Mouse (Mus musculus) heart, embryonic 12.5 days (tissue): Measurements from ENCODE around the gene Rasa3. TPM values are rescaled to one million over a fixed set of nuclear protein-coding genes. Genes with fewer than 3 reads are reported as not detected.

ENCODE experiments used
- ATAC-seq: fragments of 200-750 bp; cut with Nextera tagmentation; 2 replicates; pipeline ENCODE4 v1.8.0; 2017; ENCODE audit warnings: moderate TSS enrichment, moderate library complexity; ENCODE audit not compliant: insufficient number of reproducible peaks, low FRiP score
- H3K27ac ChIP-seq: fragments of 300-500 bp; sonication (generic); 2 replicates; pipeline ENCODE4 v1.5.1; 2016; ENCODE audit warnings: mild to moderate bottlenecking, moderate library complexity; ENCODE audit not compliant: poor library complexity, severe bottlenecking
- H3K27me3 ChIP-seq: fragments of 300-500 bp; sonication (generic); replicated peaks from 2 replicates; pipeline ENCODE4 v1.6.1; 2016; ENCODE audit warnings: mild to moderate bottlenecking, moderate library complexity
- H3K36me3 ChIP-seq: fragments of 300-500 bp; sonication (generic); 2 replicates; pipeline ENCODE4 v1.6.1; 2016; ENCODE audit warnings: mild to moderate bottlenecking, moderate library complexity
- H3K4me1 ChIP-seq: fragments of 300-500 bp; sonication (generic); replicated peaks from 2 replicates; pipeline ENCODE4 v1.6.1; 2016; ENCODE audit warnings: mild to moderate bottlenecking
- H3K4me2 ChIP-seq: fragments of 300-500 bp; sonication (generic); 2 replicates; pipeline ENCODE4 v1.6.1; 2016; ENCODE audit warnings: mild to moderate bottlenecking, moderate library complexity
- H3K4me3 ChIP-seq: fragments of 300-500 bp; sonication (generic); 2 replicates; pipeline ENCODE4 v1.5.1; 2016; ENCODE audit warnings: mild to moderate bottlenecking
- H3K9ac ChIP-seq: fragments of 300-500 bp; sonication (generic); 2 replicates; pipeline ENCODE4 v1.6.1; 2016; ENCODE audit warnings: mild to moderate bottlenecking, moderate library complexity
- H3K9me3 ChIP-seq: fragments of 300-500 bp; sonication (generic); replicated peaks from 2 replicates; pipeline ENCODE4 v1.6.1; 2016; ENCODE audit warnings: mild to moderate bottlenecking, moderate library complexity
- WGBS: fragments of 180-500 bp; shearing (Covaris S2); methylation state at CpG from one replicate; pipeline ENCODE4 v1.1.7; 2016; 5-methylcytosine and 5-hydroxymethylcytosine counted together
- polyA plus RNA-seq: library from polyadenylated mRNA; unstranded; fragments of >200 nt; fragmentation: Nextera tagmentation; extraction: Ambion mirVana; gene quantifications from 2 replicates; pipeline ENCODE4 v1.2.1, GENCODE M21; 2016

The Rasa3 gene
- polyA plus RNA-seq, 1 experiment from 2014 or later = 35.1 TPM

DNA sequence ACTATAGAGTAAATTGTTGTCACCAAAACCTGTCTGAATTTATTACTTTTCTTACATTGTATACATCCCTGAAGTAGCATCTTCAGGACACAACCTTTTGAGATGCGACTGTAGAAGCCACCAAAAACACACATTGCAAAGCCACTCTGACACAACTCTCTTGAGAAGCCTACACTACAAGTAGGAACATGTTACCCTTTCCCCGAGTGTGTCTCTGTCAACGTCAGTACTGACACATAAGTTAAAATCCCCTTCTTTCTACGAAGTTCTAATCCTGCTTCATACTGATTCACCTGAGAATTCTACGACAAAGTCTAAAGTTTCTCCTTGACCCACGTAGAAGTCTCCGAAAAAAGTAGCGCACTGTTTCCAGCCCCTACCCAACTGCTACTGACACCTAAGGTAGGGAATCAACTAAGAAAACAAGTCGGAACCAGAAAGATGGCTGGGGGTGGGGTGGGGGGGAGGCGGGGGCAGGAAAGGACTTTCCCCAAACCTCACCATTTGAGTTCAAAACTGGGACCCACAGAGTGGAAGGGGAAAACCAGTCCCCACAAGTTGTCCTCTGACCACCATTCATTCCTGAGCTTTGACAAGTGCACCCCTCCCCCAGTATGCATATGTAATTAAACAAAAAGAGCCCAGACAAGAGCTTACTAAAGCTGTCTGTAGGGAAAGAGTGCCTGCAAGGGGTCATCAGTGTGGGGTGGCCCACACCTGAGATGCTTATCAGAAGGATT, 47.9 kb downstream of the Rasa3 start:
- H3K4me3 ChIP-seq = no peak overlapping the region
- H3K27ac ChIP-seq = no peak overlapping the region
- H3K4me2 ChIP-seq = no peak overlapping the region
- H3K4me1 ChIP-seq = peaks cover 19% of the 10 kb centered on the region
- no peak for ATAC-seq
- H3K27me3 ChIP-seq = no peaks in the 10 kb centered on the region
- WGBS = 87% methylated on average over 10 of the region's 10 CpGs
- peaks cover 33% of the 10 kb centered on the region for H3K36me3 ChIP-seq
- peaks cover 13% of the 10 kb centered on the region for H3K9me3 ChIP-seq
- no peak overlapping the region for H3K9ac ChIP-seq

DNA sequence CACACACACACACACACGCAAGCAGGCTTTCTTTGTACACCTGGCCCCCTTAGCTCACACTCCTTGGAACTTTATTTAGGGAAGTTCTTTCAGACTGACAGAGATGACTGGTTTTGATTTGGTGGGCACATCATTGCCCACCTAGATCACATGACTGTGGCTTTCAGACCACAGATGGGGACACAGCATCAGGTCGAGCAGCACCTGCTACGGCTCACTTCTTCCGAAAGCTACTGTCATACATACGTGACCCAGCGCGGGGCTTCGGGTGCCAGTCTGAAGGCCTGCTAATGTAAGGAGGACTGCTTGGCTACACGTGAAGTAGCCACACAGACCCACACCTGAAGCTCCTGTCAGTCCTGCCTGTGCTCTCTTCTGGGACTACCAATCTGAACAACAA, 49.3 kb downstream of the Rasa3 start:
- Histone ChIP-seq H3K9me3 (peaks cover 9% of the 10 kb centered on the region; the same call in 1 of the 2 replicates), H3K36me3 (peaks cover 28% of the 10 kb centered on the region), H3K27ac (no peak overlapping the region), H3K4me2 (no peak overlapping the region), H3K9ac (no peak overlapping the region), H3K27me3 (no peaks in the 10 kb centered on the region), H3K4me1 (peaks cover 30% of the 10 kb centered on the region), H3K4me3 (no peak overlapping the region)
- no peak for ATAC-seq
- WGBS = 90% methylated on average over 9 of the region's 9 CpGs

DNA sequence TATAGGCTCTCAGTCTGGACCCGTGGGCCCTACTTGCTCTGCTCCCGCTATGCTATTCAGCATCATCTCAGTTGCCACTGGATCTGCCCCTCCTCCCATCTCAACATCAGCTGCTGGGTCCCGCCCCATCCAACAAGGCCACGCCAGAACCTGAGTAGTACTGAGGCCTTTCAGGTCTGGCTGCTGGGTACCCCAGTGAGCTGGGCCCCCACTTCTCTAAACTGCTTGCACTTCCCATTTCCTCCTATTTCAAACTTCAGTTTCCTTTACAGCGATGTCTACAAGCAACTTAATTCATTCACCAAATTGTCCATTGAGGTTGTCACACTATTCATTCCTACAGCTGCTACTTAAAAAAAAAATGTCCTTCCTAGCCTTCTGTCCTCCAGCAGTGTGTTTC, 49.8 kb downstream of the Rasa3 start:
- Histone ChIP-seq H3K4me2 (no peak overlapping the region), H3K9ac (no peak overlapping the region)

DNA sequence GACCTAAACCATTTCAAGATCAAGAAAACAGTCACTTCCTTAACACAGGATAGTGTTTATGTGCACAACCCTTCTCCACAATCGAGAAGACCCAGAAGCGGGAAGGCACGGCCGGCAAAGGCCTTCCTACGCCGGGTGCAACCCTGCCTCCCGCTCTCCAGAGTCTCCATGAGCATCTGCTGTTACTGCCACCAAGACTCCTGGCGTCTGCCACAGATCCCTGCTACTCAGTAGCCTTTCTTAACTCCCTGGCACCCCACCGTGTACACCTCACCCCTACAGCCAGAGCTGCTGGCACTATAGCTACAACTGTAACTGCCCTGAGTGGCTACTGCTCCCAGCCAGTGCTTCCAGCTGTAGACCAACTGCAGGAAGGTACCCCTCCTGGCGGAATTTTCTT, 51.3 kb downstream of the Rasa3 start:
- peaks cover 30% of the 10 kb centered on the region for H3K4me1 ChIP-seq
- peaks cover 9% of the 10 kb centered on the region; the same call in 1 of the 2 replicates for H3K9me3 ChIP-seq
- 80% methylated on average over 10 of the region's 10 CpGs for WGBS
- no peak overlapping the region for H3K9ac ChIP-seq
- no peak overlapping the region for H3K4me2 ChIP-seq
- no peak overlapping the region for H3K27ac ChIP-seq
- H3K36me3 ChIP-seq = peaks cover 25% of the 10 kb centered on the region
- no peak for ATAC-seq
- H3K4me3 ChIP-seq = no peak overlapping the region
- H3K27me3 ChIP-seq = no peaks in the 10 kb centered on the region

More for the DNA sequence above, 49.8 kb downstream of the Rasa3 start:
- H3K9me3 ChIP-seq = peaks cover 9% of the 10 kb centered on the region; the same call in 1 of the 2 replicates
- H3K27me3 ChIP-seq = no peaks in the 10 kb centered on the region
- no peak overlapping the region for H3K4me3 ChIP-seq
- no peak overlapping the region for H3K27ac ChIP-seq
- peaks cover 30% of the 10 kb centered on the region for H3K4me1 ChIP-seq
- 94% methylated on average over 5 of the region's 5 CpGs for WGBS
- peaks cover 28% of the 10 kb centered on the region for H3K36me3 ChIP-seq
- no peak for ATAC-seq

DNA sequence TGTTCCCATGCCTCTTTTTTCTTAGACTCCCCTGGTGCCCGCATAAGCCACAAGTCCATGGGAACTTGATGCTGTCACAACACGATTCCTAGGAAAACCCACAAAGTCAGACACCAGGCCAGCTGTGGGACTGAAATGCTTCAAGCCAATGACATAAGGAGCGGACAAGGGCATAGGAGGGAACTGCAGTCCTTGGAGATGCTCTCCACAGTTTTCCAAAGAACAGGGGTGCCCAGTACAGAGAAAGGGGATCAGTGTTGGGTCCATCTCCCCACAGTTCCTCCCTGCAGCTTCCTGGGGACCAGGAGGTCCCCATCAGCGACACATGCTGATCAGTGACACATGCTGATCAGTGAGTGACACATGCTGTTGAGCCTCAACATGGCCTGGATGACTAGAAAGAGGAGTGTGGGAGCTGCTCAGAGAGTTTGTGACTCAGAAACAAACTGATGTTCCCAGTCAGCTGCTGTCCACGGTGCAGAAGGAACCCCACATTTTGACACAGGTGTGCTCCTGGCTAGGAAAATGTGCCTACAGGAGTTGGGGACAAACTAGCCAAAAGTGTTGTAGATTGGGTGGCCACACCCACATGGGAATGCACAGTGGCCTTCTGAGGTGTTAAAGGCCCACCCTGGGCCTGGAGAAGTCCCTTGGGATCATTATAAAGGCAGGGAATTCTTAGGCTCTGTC, 52.0 kb downstream of the Rasa3 start:
- peaks cover 9% of the 10 kb centered on the region; the same call in 1 of the 2 replicates for H3K9me3 ChIP-seq
- no peaks in the 10 kb centered on the region for H3K27me3 ChIP-seq
- peaks cover 18% of the 10 kb centered on the region for H3K36me3 ChIP-seq
- H3K4me3 ChIP-seq = no peak overlapping the region
- no peak for ATAC-seq
- peak overlapping the region; percentile 76 for H3K27ac ChIP-seq
- H3K4me1 ChIP-seq = peaks cover 30% of the 10 kb centered on the region
- no peak overlapping the region for H3K9ac ChIP-seq
- 63% methylated on average over 5 of the region's 5 CpGs for WGBS
- H3K4me2 ChIP-seq = no peak overlapping the region

GRCm38 (mm10) chr8:13624863-13625262, 52.5 kb downstream of the Rasa3 start:
- ATAC-seq = peak; percentile 65
- peaks cover 30% of the 10 kb centered on the region for H3K4me1 ChIP-seq
- WGBS = 35% methylated on average over 11 of the region's 11 CpGs

DNA sequence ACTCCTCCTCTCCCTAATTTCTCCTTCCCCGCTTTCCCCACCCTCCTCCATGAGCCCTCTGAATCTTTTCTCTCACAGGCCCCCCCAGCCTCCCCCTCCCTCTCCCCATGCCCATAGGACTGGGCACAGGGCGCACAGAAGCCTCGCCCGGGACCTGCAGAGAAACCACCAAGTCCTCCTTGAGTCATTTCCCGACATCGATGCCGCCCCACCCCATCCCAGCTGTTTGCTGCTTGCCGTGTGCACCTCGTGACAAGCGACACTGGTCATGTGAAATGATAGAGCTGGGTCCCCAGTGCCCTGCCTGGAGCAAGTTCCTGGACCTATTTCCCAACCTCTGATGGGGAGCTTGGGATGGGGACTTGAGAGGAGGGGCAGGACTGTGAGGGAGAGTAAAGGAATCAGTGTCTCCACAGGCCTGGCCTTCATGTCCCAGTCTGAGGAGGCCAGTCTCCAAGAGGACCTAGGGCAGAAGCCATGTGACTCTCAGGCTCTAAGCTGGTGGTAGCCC, 53.4 kb downstream of the Rasa3 start:
- Histone ChIP-seq H3K27me3 (no peaks in the 10 kb centered on the region), H3K27ac (peak overlapping the region; percentile 76; the same call in 1 of the 2 replicates), H3K4me2 (no peak overlapping the region), H3K4me3 (no peak overlapping the region), H3K36me3 (peaks cover 17% of the 10 kb centered on the region), H3K9ac (0 out of 2 replicates have a peak overlapping the region, but pooled peaks have one; percentile 6), H3K4me1 (peaks cover 30% of the 10 kb centered on the region), H3K9me3 (peaks cover 9% of the 10 kb centered on the region; the same call in 1 of the 2 replicates)
- 69% methylated on average over 10 of the region's 10 CpGs for WGBS
- ATAC-seq = peak; percentile 43; the same call in 1 of the 2 replicates

More at GRCm38 (mm10) chr8:13624863-13625262, 52.5 kb downstream of the Rasa3 start:
- H3K27me3 ChIP-seq = no peaks in the 10 kb centered on the region
- H3K4me2 ChIP-seq = no peak overlapping the region
- H3K36me3 ChIP-seq = peaks cover 17% of the 10 kb centered on the region
- H3K9me3 ChIP-seq = peaks cover 9% of the 10 kb centered on the region; the same call in 1 of the 2 replicates
- H3K4me3 ChIP-seq = no peak overlapping the region
- H3K27ac ChIP-seq = peak overlapping the region; percentile 76
- no peak overlapping the region for H3K9ac ChIP-seq

GRCm38 (mm10) chr8:13623038-13623750, 54.2 kb downstream of the Rasa3 start:
- no peak overlapping the region for H3K4me3 ChIP-seq
- no peaks in the 10 kb centered on the region for H3K27me3 ChIP-seq
- H3K9me3 ChIP-seq = peaks cover 9% of the 10 kb centered on the region; the same call in 1 of the 2 replicates
- no peak for ATAC-seq
- no peak overlapping the region for H3K27ac ChIP-seq
- 62% methylated on average over 9 of the region's 9 CpGs for WGBS
- no peak overlapping the region for H3K4me2 ChIP-seq
- H3K9ac ChIP-seq = no peak overlapping the region
- peaks cover 16% of the 10 kb centered on the region for H3K36me3 ChIP-seq
- H3K4me1 ChIP-seq = peaks cover 30% of the 10 kb centered on the region

- H3K27me3 ChIP-seq = no peaks in the 10 kb centered on the region
- peaks cover 25% of the 10 kb centered on the region for H3K4me1 ChIP-seq
- no peak overlapping the region for H3K27ac ChIP-seq
- WGBS = 87% methylated on average over 9 of the region's 9 CpGs
- ATAC-seq = no peak
- H3K36me3 ChIP-seq = 0 out of 2 replicates have a peak, but pooled peaks cover 4% of the 10 kb centered on the region
- no peak overlapping the region for H3K4me2 ChIP-seq
- no peak overlapping the region for H3K4me3 ChIP-seq
- H3K9ac ChIP-seq = no peak overlapping the region
- no peaks in the 10 kb centered on the region for H3K9me3 ChIP-seq
These were observed 57.0 kb downstream of the Rasa3 start for GRCm38 (mm10) chr8:13620226-13620920.

DNA sequence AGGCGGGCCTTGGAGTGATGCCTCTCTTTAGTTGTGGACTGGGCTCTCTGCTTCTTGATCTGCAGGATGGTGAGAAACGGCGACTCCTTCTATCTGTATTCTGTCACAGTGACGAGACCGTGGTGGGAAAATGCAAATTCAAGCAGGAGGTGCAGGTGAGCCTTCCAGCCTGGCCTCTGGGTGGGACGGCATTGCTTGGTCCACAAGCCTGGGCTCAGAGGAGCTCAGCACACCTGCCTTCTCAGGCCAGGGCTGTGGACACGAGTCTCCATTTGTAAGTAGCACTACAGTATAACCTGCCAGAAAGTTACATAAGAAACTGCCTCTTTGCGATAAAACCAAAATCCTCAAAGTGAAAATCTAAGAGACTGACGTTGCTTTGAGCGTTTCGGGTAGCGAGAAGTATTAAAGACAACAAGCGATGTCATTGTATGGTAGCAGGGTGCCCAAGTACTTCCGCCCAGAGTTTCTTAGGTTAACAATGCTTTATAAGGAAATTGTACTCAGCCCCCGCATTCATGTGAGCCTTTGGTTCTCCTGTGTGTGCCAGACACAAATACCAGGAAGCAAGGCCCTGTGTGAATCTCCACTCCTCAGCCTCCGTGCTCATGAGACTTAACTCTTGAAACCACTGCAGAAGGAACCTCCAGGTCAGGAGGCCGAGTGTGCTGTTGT, 60.4 kb downstream of the Rasa3 start:
- H3K4me3 ChIP-seq = no peak overlapping the region
- no peaks in the 10 kb centered on the region for H3K27me3 ChIP-seq
- H3K9ac ChIP-seq = no peak overlapping the region
- no peak for ATAC-seq
- WGBS = 82% methylated on average over 17 of the region's 17 CpGs
- H3K4me2 ChIP-seq = no peak overlapping the region
- H3K4me1 ChIP-seq = peaks cover 15% of the 10 kb centered on the region
- peaks cover 25% of the 10 kb centered on the region for H3K36me3 ChIP-seq
- no peak overlapping the region for H3K27ac ChIP-seq
- H3K9me3 ChIP-seq = 0 out of 2 replicates have a peak, but pooled peaks cover 2% of the 10 kb centered on the region
